Mouse (Mus musculus) ES-E14 (cell line): ENCODE measurements around the gene Itpr1.

Experiments used
- CHD2 ChIP-seq: IDR thresholded peaks from 2 replicates; pipeline ENCODE4 v1.6.1; 2014; ENCODE audit warnings: mild to moderate bottlenecking, low read depth, low read length, inconsistent platforms
- HCFC1 ChIP-seq: IDR thresholded peaks from 2 replicates; pipeline ENCODE4 v1.6.1; 2012; ENCODE audit warnings: low read length, inconsistent platforms, borderline replicate concordance; ENCODE audit not compliant: insufficient read depth
- MAFK ChIP-seq: IDR thresholded peaks from 2 replicates; pipeline ENCODE4 v1.6.1; 2014; ENCODE audit warnings: mild to moderate bottlenecking, low read depth, low read length, inconsistent platforms; ENCODE audit not compliant: insufficient read depth

- TF ChIP-seq HCFC1 (no peak), MAFK (no peak), CHD2 (no peak)
Observed at GRCm38 (mm10) chr6:108408053-108408452, 195.2 kb downstream of the Itpr1 start.
